Mouse (Mus musculus): ENCODE measurements around the gene Rpl7a. TPM values are rescaled to one million over a fixed set of nuclear protein-coding genes. Genes with fewer than 3 reads are reported as not detected.
A peak's percentile ranks its signal among the peaks of the same experiment; 100 is the strongest.

The Rpl7a gene
- polyA plus RNA-seq, 1 experiment from 2014 or later: 410 TPM

DNA sequence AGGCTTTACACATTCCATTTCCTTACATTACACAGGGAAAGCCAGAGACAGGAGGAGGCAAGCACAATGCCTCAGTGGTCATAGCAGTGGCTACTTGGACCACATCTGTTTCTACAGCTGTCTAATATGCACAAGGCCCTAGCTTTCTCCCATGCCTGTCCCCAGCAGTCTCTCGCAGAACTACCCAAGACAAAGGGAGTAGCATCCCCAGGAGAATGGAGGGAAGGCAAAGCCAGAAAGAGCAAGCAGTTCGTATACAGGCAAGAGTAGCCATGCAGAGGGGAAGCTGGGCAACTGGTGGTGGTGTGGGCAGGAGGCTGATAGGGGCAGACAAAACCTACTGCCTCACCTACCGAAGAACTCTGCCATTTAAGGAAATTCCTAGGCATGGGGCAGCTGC, 4.1 kb upstream of the Rpl7a start:
- no peak overlapping the region for H3K9ac ChIP-seq (ENCODE audit: low read depth, low read length)
- no peaks in the 10 kb centered on the region for H3K9me3 ChIP-seq (ENCODE audit: control insufficient read depth)
- H3K36me3 ChIP-seq (ENCODE audit: control insufficient read depth, insufficient read depth): peaks cover 14% of the 10 kb centered on the region; the same call in 1 of the 2 replicates
- no peak for ATAC-seq
- no peak for TF ChIP-seq CTCF (IDR thresholded peaks at IDR 0.05; ENCODE audit: low read depth)
- H3K4me3 ChIP-seq (ENCODE audit: low read depth, low read length): no peak overlapping the region
- H3K27me3 ChIP-seq (replicated peaks; ENCODE audit: control insufficient read depth, insufficient read depth, low read length): no peaks in the 10 kb centered on the region
- H3K4me1 ChIP-seq (replicated peaks; ENCODE audit: control insufficient read depth, insufficient read depth, low read length): peaks cover 9% of the 10 kb centered on the region; the same call in 1 of the 2 replicates
- 96% methylated on average over 3 of the region's 3 CpGs for WGBS
- H3K4me2 ChIP-seq (replicated peaks; ENCODE audit: low read depth): no peak overlapping the region
- no peak overlapping the region for H3K27ac ChIP-seq (ENCODE audit: low read depth, low read length)

DNA sequence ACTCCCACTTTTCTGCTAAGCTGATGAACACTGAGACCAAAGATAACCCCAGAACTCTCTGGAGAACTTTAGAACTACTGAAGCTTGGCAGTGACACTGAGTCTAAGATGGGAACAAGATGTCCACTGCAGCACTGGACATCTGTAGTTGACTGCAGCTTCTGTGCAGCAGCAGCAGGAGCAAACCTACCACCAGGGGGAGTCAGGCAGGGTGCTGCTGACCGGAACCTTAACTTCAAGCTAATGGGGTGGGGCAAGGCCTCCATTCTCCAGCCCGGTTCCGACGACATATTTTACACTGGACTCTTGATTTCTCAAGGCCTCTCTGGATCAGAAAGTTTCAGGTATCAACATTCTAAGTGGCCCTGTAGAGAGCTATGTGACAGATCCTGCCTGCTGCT, 3.5 kb upstream of the Rpl7a start:
- WGBS: 34% methylated on average over 4 of the region's 4 CpGs
- no peak overlapping the region for H3K27ac ChIP-seq (ENCODE audit: low read depth, low read length)
- no peak overlapping the region for H3K9ac ChIP-seq (ENCODE audit: low read depth, low read length)
- H3K4me2 ChIP-seq (replicated peaks; ENCODE audit: low read depth): no peak overlapping the region
- peaks cover 7% of the 10 kb centered on the region for H3K4me1 ChIP-seq (replicated peaks; ENCODE audit: control insufficient read depth, insufficient read depth, low read length)
- no peaks in the 10 kb centered on the region for H3K9me3 ChIP-seq (ENCODE audit: control insufficient read depth)
- peaks cover 15% of the 10 kb centered on the region; the same call in 1 of the 2 replicates for H3K36me3 ChIP-seq (ENCODE audit: control insufficient read depth, insufficient read depth)
- peak; percentile 89 for TF ChIP-seq CTCF (IDR thresholded peaks at IDR 0.05; ENCODE audit: low read depth)
- no peak overlapping the region for H3K4me3 ChIP-seq (ENCODE audit: low read depth, low read length)
- no peaks in the 10 kb centered on the region for H3K27me3 ChIP-seq (replicated peaks; ENCODE audit: control insufficient read depth, insufficient read depth, low read length)
- no peak for ATAC-seq

DNA sequence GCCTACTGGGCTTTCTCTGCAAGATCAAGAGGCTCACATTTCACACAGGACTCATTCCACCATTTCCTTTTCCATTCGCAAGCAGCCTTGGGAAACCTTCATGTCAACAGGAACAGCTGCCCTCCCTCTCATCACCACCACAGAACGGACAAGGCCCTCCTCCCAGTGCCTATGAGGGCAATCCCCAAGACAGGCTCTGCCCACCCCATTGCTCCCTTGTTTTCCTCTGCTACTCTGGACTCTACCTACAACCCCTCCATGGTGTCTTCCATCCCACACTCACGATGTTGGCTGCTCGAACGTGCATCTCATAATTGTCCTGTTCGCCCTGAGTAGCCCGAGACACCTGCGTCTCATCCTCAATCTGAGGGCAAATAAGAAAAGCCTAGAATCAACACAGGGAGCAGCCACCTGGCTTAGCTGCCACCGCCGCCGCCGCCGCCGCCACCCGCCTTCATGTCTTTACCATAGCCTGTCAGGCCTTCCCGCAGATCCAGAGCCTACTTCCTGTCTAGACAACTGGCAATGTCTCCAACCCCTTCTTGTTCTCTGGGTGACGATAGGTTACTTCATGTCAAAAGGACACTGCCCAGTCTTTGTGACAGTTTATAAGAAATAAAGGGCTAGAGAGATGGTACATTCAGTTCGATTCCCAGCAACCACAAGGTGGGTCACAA, 1.7 kb upstream of the Rpl7a start:
- H3K36me3 ChIP-seq (ENCODE audit: control insufficient read depth, insufficient read depth): peaks cover 32% of the 10 kb centered on the region

DNA sequence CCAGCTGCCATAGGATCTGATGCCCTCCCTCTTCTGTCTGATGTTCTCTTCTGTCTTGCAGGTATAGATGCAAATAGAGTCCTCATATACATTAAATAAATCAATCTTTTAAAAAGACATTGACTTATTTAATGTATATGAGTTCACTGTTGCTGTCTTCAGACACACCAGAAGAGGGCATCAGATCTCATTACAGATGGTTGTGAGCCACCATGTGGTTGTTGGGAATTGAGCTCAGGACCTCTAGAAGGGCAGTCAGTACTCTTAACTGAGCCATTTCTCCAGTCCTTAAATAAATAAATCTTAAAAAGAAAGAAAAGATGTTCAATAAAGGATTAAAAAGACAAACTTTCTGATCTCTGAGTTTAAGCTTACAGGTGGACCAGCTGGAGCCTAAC, 1.2 kb upstream of the Rpl7a start:
- Histone ChIP-seq H3K27me3 (replicated peaks; ENCODE audit: control insufficient read depth, insufficient read depth, low read length) (no peaks in the 10 kb centered on the region), H3K9ac (ENCODE audit: low read depth, low read length) (peak overlapping the region; percentile 70), H3K36me3 (ENCODE audit: control insufficient read depth, insufficient read depth) (peaks cover 38% of the 10 kb centered on the region), H3K9me3 (ENCODE audit: control insufficient read depth) (no peaks in the 10 kb centered on the region), H3K4me1 (replicated peaks; ENCODE audit: control insufficient read depth, insufficient read depth, low read length) (peaks cover 8% of the 10 kb centered on the region), H3K4me2 (replicated peaks; ENCODE audit: low read depth) (peak overlapping the region; percentile 83), H3K27ac (ENCODE audit: low read depth, low read length) (no peak overlapping the region), H3K4me3 (ENCODE audit: low read depth, low read length) (peak overlapping the region; percentile 71)
- peak; percentile 50 for TF ChIP-seq CTCF (IDR thresholded peaks at IDR 0.05; ENCODE audit: low read depth)
- ATAC-seq: no peak

More for the DNA sequence above, 1.7 kb upstream of the Rpl7a start:
- H3K9me3 ChIP-seq (ENCODE audit: control insufficient read depth): no peaks in the 10 kb centered on the region
- peak overlapping the region; percentile 83 for H3K4me2 ChIP-seq (replicated peaks; ENCODE audit: low read depth)
- 44% methylated on average over 18 of the region's 18 CpGs for WGBS
- peaks cover 8% of the 10 kb centered on the region for H3K4me1 ChIP-seq (replicated peaks; ENCODE audit: control insufficient read depth, insufficient read depth, low read length)
- peak overlapping the region; percentile 71; the same call in 1 of the 2 replicates for H3K4me3 ChIP-seq (ENCODE audit: low read depth, low read length)
- no peak for TF ChIP-seq CTCF (IDR thresholded peaks at IDR 0.05; ENCODE audit: low read depth)
- no peak overlapping the region; the same call in 1 of the 2 replicates for H3K27ac ChIP-seq (ENCODE audit: low read depth, low read length)
- H3K9ac ChIP-seq (ENCODE audit: low read depth, low read length): peak overlapping the region; percentile 70
- H3K27me3 ChIP-seq (replicated peaks; ENCODE audit: control insufficient read depth, insufficient read depth, low read length): no peaks in the 10 kb centered on the region
- ATAC-seq: no peak

DNA sequence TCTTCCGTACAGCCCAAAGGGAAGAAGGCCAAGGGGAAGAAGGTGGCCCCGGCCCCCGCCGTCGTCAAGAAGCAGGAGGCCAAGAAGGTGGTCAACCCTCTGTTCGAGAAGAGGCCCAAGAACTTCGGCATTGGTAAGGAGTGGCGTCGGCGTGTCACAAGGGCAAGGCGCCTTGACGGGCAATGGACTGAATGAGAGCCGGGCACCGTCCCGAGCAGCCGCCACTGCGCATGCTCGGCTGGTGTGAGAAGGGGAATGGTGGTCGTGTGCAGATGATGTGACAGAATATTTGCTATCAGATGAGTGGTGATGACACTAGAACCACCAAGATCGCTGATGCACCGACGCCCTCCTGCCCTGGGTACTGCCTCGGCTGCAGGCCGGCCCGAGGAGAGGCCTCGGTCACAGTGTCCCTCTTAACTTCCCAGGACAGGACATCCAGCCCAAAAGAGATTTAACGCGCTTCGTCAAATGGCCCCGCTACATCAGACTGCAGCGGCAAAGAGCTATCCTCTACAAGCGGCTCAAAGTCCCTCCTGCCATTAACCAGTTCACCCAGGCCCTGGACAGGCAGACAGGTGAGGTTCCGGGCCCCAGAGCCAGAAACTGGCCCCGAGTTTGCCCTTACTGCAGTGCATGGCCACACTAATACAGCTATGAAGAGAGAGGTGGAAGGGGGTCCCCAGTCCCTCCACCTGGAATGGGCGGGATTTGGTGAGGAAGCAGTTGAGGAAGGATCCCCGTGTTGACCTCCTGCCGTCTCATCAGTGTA, 616 bp downstream of the Rpl7a start:
- H3K4me2 ChIP-seq (replicated peaks; ENCODE audit: low read depth): peak overlapping the region; percentile 83
- no peaks in the 10 kb centered on the region for H3K27me3 ChIP-seq (replicated peaks; ENCODE audit: control insufficient read depth, insufficient read depth, low read length)
- peaks cover 31% of the 10 kb centered on the region for H3K36me3 ChIP-seq (ENCODE audit: control insufficient read depth, insufficient read depth)
- no peaks in the 10 kb centered on the region for H3K9me3 ChIP-seq (ENCODE audit: control insufficient read depth)
- peak overlapping the region; percentile 95 for H3K9ac ChIP-seq (ENCODE audit: low read depth, low read length)
- WGBS: under 1% methylated on average over 37 of the region's 37 CpGs
- H3K4me3 ChIP-seq (ENCODE audit: low read depth, low read length): peak overlapping the region; percentile 71
- peak overlapping the region; percentile 90 for H3K27ac ChIP-seq (ENCODE audit: low read depth, low read length)
- peak; percentile 28 for ATAC-seq
- TF ChIP-seq CTCF (IDR thresholded peaks at IDR 0.05; ENCODE audit: low read depth): no peak
- peaks cover 8% of the 10 kb centered on the region for H3K4me1 ChIP-seq (replicated peaks; ENCODE audit: control insufficient read depth, insufficient read depth, low read length)

DNA sequence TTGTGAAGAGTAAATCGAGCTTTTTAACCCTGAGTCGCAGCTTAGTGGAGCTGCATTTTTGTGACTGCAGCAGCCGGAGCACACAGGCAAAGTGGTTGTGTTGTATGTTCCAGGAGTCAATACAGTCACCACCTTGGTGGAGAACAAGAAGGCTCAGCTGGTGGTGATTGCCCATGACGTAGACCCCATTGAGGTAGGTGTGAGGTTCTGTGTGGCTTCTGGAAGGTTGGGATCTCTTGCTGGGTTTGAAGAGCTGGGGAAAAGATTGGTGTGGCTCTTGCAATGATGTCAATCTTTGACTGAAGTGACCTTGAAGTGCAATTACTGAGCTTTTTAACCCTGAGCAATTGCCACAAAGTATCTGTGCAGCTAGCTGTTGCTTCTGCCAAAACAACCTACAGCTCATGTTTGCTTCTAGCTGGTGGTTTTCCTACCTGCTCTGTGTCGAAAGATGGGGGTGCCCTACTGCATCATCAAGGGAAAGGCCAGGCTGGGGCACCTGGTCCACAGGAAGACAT, 1.7 kb downstream of the Rpl7a start:
- Histone ChIP-seq H3K27ac (ENCODE audit: low read depth, low read length) (peak overlapping the region; percentile 90), H3K27me3 (replicated peaks; ENCODE audit: control insufficient read depth, insufficient read depth, low read length) (no peaks in the 10 kb centered on the region), H3K4me3 (ENCODE audit: low read depth, low read length) (peak overlapping the region; percentile 71), H3K4me1 (replicated peaks; ENCODE audit: control insufficient read depth, insufficient read depth, low read length) (peaks cover 12% of the 10 kb centered on the region), H3K36me3 (ENCODE audit: control insufficient read depth, insufficient read depth) (peaks cover 32% of the 10 kb centered on the region), H3K9ac (ENCODE audit: low read depth, low read length) (peak overlapping the region; percentile 95), H3K4me2 (replicated peaks; ENCODE audit: low read depth) (peak overlapping the region; percentile 83), H3K9me3 (ENCODE audit: control insufficient read depth) (no peaks in the 10 kb centered on the region)
- no peak for ATAC-seq
- 62% methylated on average over 5 of the region's 5 CpGs for WGBS
- no peak for TF ChIP-seq CTCF (IDR thresholded peaks at IDR 0.05; ENCODE audit: low read depth)

All from intestine, postnatal 0 days (tissue).